Mouse (Mus musculus): ENCODE results near the gene Jmjd6. TPM values are rescaled to one million over a fixed set of nuclear protein-coding genes. Genes with fewer than 3 reads are reported as not detected.

Jmjd6 gene
- polyA plus RNA-seq, 2 experiments: 14.8 to 24.7 TPM

DNA sequence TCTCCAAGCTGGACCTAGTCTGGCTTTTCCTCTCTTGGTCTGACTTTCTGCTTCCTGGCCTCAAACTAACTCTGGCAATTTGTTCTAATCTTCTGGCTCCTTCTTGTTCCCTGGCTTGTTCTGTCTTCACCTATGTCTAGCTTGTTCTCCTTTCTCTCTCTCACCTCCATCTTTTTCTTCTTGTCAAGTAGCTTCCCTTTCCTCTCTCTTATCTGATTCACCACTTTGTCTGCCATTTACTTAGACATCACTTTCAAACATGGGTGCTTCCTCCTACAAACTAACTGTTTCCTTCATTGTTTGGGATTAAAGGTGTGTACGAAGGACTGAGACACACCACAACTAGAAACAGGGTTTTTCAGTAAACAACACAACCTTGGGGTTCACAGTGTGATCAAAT is 8.3 kb downstream of the Jmjd6 start:
- no peak overlapping the region for H3K27ac ChIP-seq
- no peaks in the 10 kb centered on the region for H3K4me1 ChIP-seq (replicated peaks; ENCODE audit: control insufficient read depth in 2 of 2, insufficient read depth in 2 of 2, low read length in 1 of 2)
- 71% methylated on average over 1 of the region's 1 CpGs for WGBS (ENCODE audit: insufficient replicate concordance)
- no peak overlapping the region for H3K4me2 ChIP-seq (ENCODE audit: low read depth)
- H3K27me3 ChIP-seq (ENCODE audit: control insufficient read depth, insufficient read depth, low read length): no peaks in the 10 kb centered on the region
- peaks cover 50% of the 10 kb centered on the region for H3K36me3 ChIP-seq (replicated peaks; ENCODE audit: control insufficient read depth, insufficient read depth, low read depth)
- no peak overlapping the region for H3K4me3 ChIP-seq (ENCODE audit: insufficient read depth in 1 of 2, low read depth in 2 of 2, low read length in 2 of 2)
- ATAC-seq (ENCODE audit: insufficient read depth) (no peak), DNase-seq (ENCODE audit: low read depth in 3 of 3, low spot score in 3 of 3) (no peak)
- H3K9me3 ChIP-seq (ENCODE audit: control insufficient read depth, low read length): no peaks in the 10 kb centered on the region
- no peak overlapping the region for H3K9ac ChIP-seq (replicated peaks)
- TF ChIP-seq CTCF (IDR thresholded peaks at IDR 0.05; ENCODE audit: low read depth) (no peak), EP300 (IDR thresholded peaks at IDR 0.05; ENCODE audit: low read depth) (no peak)

DNA sequence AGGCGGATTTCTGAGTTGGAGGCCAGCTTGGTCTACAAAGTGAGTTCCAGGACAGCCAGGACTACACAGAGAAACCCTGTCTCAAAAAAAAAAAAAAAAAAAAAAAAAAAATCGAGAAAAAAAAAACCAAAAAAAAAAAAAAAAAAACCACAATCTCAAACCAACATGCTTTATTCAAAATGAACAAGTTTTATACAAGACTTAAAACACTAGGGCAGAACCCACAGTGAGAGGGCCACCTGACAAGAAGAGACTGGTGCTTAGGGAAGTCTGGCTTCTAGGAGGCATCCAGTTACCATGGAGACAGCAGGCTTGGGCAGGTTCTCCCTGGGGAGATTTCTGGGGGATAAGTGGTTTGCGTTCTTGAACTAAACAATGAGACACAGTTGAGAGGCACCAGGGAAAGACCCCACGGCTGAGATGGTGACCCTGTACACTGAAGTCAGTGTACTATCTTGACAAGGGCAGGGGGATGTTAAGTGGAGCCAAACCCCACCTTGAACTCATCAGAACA is 11.0 kb downstream of the Jmjd6 start:
- ATAC-seq (ENCODE audit: insufficient read depth) (no peak), DNase-seq (ENCODE audit: low read depth in 3 of 3, low spot score in 3 of 3) (no peak)
- H3K36me3 ChIP-seq (replicated peaks; ENCODE audit: control insufficient read depth, insufficient read depth, low read depth): peaks cover 26% of the 10 kb centered on the region
- no peak overlapping the region for H3K4me3 ChIP-seq (ENCODE audit: insufficient read depth in 1 of 2, low read depth in 2 of 2, low read length in 2 of 2)
- no peaks in the 10 kb centered on the region for H3K9me3 ChIP-seq (ENCODE audit: control insufficient read depth, low read length)
- 31% methylated on average over 4 of the region's 4 CpGs for WGBS (ENCODE audit: insufficient replicate concordance)
- peaks cover 0 to 4% of the 10 kb centered on the region in 2 experiments; a peak in 2 of 4 replicates for H3K4me1 ChIP-seq (replicated peaks; ENCODE audit: control insufficient read depth in 2 of 2, insufficient read depth in 2 of 2, low read length in 1 of 2)
- H3K4me2 ChIP-seq (ENCODE audit: low read depth): no peak overlapping the region
- H3K27ac ChIP-seq: no peak overlapping the region
- peaks cover 5% of the 10 kb centered on the region for H3K27me3 ChIP-seq (ENCODE audit: control insufficient read depth, insufficient read depth, low read length)
- H3K9ac ChIP-seq (replicated peaks): no peak overlapping the region
- no peak for TF ChIP-seq CTCF (IDR thresholded peaks at IDR 0.05; ENCODE audit: low read depth)
- TF ChIP-seq EP300 (IDR thresholded peaks at IDR 0.05; ENCODE audit: low read depth): no peak

DNA sequence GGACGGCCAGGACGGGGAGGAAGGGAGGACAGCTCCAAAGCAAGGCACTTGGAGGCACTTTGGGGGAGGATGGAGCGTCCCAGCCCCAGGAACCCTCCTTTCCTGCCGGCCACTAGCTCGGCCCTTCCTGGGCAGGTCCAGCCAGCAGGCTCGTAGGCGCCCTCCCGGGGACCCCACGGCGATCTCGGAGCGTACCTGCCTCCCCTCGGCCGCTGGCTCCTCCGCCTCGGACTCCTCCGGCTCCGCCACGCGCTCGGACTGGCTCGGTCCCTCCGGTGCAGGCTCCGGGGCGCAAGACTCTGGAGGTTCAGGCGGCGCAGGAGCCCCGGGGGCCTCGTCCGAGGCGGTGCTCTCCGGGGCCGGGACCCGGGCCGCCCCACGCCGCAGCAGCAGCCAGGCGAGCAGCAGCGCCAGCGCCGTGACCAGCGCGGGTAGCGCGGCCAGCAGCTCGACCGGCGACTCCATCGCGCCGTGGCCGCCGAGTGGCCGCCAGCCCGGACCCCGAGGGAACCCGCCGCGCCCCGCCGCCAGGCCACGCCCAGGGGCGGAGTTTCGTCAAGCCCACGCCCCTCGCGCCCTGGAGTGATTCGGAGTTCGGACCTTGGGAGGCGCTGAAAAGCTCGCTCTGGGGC is 15.6 kb downstream of the Jmjd6 start, which contains the start of gene Mxra7:
Gene Mxra7, minus strand, starts transcription at position 513 of the 632 bp plus-strand sequence.
- H3K27ac ChIP-seq: no peak within 1 kb of the TSS
- H3K4me3 ChIP-seq (ENCODE audit: insufficient read depth in 1 of 2, low read depth in 2 of 2, low read length in 2 of 2): peak within 1 kb of the TSS; percentile 30 to 39
- DNase-seq (ENCODE audit: low read depth in 3 of 3, low spot score in 3 of 3): no peak
- TF ChIP-seq EP300 (IDR thresholded peaks at IDR 0.05; ENCODE audit: low read depth) (no peak), CTCF (IDR thresholded peaks at IDR 0.05; ENCODE audit: low read depth) (no peak)
- H3K4me1 ChIP-seq (replicated peaks; ENCODE audit: control insufficient read depth in 2 of 2, insufficient read depth in 2 of 2, low read length in 1 of 2): peaks cover 0 to 4% of the 10 kb centered on the region in 2 experiments; a peak in 2 of 4 replicates
- H3K4me2 ChIP-seq (ENCODE audit: low read depth): peak within 1 kb of the TSS; percentile 50
- H3K9me3 ChIP-seq (ENCODE audit: control insufficient read depth, low read length): no peaks in the 10 kb centered on the region
- 1% methylated on average over 68 of the region's 71 CpGs for WGBS (ENCODE audit: insufficient replicate concordance)
- peaks cover 12% of the 10 kb centered on the region for H3K27me3 ChIP-seq (ENCODE audit: control insufficient read depth, insufficient read depth, low read length)
- H3K9ac ChIP-seq (replicated peaks): no peak within 1 kb of the TSS; the same call in 1 of the 2 replicates
- H3K36me3 ChIP-seq (replicated peaks; ENCODE audit: control insufficient read depth, insufficient read depth, low read depth): no peaks in the 10 kb centered on the region
- ATAC-seq (ENCODE audit: insufficient read depth): peak; percentile 66; the same call in 1 of the 2 replicates

DNA sequence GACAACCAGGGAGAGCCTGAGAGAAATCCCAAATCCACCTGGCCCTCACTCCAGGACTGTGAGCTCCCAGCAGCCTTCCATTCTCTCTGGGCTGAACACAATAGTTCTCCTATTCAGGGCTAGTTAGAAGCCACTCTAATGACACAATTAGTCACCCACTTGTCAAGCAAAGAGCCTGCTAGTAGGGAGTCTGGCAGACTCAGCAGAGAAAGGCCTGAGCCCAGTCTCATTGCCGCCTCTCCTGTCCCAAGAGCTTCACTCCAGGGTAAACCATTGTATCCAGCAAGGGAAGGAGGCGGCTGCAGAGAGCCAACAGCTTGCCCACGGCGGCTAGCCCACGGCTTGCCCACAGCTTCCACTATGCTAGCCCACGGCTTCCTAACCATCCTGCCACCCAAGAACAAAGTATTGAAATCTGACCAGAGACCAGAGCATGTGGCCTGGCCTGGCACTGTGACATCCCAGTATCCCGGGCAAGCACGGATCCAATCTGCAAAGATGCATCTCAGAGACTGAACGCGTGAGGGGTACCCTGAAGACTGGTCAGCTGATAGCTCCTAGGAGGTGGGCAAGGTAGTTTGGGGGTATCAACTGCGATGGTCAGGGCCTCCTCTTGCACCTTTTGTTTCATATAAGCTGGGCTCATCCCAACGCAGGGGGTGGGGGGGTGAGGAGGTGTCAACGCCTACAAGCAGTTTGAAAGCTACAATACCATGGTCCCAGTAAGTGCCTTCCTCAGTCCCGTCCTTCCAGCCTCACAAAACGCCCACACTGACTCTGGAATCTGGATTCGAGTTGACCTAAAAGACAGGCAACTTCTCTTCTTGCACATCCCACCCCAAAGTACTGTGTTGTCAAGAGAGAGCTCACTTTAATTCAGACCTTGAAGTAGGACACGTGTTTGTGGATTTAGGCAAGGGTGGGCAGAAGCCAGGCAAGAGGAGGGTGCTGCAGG is 16.4 kb downstream of the Jmjd6 start:
- no peak for TF ChIP-seq EP300 (IDR thresholded peaks at IDR 0.05; ENCODE audit: low read depth)
- no peak for TF ChIP-seq CTCF (IDR thresholded peaks at IDR 0.05; ENCODE audit: low read depth)
- H3K4me1 ChIP-seq (replicated peaks; ENCODE audit: control insufficient read depth in 2 of 2, insufficient read depth in 2 of 2, low read length in 1 of 2): peaks cover 0 to 4% of the 10 kb centered on the region in 2 experiments; a peak in 2 of 4 replicates
- peak overlapping the region; percentile 30 to 39; a peak in 2 of 4 replicates for H3K4me3 ChIP-seq (ENCODE audit: insufficient read depth in 1 of 2, low read depth in 2 of 2, low read length in 2 of 2)
- DNase-seq (ENCODE audit: low read depth in 3 of 3, low spot score in 3 of 3) (no peak), ATAC-seq (ENCODE audit: insufficient read depth) (no peak)
- H3K27me3 ChIP-seq (ENCODE audit: control insufficient read depth, insufficient read depth, low read length): peaks cover 12% of the 10 kb centered on the region
- H3K9ac ChIP-seq (replicated peaks): no peak overlapping the region
- peak overlapping the region; percentile 50 for H3K4me2 ChIP-seq (ENCODE audit: low read depth)
- H3K36me3 ChIP-seq (replicated peaks; ENCODE audit: control insufficient read depth, insufficient read depth, low read depth): no peaks in the 10 kb centered on the region
- H3K27ac ChIP-seq: no peak overlapping the region
- 55% methylated on average over 17 of the region's 17 CpGs for WGBS (ENCODE audit: insufficient replicate concordance)
- no peaks in the 10 kb centered on the region for H3K9me3 ChIP-seq (ENCODE audit: control insufficient read depth, low read length)
